Mouse (Mus musculus): Measurements from ENCODE around the gene Tsc2.
"Not testable (repeated sequence)": the region's sequence is repeated elsewhere in the genome, so short reads cannot be mapped to it uniquely, and the experiment has no call there.

Gene Tsc2

DNA sequence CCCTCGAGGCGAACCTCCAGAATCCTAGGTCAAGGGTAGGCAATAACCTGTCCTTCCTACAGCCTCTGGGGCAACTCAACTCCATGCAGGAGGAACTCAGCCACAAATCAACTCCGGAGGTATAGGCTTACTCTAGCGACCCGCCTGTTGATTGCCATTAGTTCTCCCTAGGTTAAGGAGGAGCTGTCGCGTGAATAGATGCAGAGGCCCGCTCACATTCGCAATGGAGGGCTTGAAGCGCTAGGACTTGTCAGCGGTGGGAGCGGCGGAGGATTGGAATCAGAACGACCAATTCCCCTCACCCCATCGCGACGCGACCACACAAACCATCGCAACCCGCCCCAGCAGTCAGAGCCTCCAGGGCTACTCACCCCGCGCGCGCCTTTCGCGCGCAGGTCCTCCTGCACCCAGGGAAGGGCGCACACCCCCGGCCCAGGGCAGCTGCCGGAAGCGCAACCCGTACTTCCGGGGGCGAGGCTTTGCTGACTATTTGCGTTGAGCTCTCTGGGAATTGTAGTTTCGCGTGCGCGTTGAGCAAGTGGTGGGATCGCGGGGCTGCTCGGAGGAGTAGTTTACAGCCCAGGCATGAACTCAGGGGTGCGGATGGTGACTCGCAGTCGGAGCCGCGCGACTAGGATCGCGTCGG is at the start of gene Tsc2, which contains the start of gene Nthl1:
Gene Tsc2 (minus strand): TSS at position 464 of the 646 bp plus-strand sequence.
Gene Nthl1 (plus strand): TSS at position 514 of the 646 bp plus-strand sequence.
- peak; percentile 97 for DNase-seq (ENCODE audit: low spot score)

DNA sequence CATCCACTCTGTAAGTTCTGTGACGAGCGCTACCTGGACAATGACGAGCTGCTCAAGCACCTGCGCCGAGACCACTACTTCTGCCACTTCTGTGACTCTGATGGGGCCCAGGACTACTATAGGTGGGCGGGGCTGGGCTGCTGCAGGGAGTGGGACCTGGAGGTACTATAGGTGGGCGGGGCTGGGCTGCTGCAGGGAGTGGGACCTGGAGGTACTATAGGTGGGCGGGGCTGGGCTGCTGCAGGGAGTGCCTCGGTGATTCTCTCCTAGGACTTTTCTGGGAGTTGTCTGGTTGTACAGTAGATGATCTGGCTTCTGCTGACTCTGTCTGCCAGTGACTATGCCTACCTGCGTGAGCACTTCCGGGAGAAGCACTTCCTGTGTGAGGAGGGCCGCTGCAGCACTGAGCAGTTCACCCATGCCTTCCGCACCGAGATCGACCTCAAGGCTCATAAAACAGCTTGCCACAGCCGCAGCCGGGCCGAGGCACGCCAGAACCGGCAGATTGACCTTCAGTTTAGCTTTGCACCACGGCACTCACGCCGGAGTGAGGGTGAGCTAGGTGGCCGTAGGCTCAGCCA is 45.2 kb upstream of the Tsc2 start:
- no peak for DNase-seq (ENCODE audit: low spot score)

DNA sequence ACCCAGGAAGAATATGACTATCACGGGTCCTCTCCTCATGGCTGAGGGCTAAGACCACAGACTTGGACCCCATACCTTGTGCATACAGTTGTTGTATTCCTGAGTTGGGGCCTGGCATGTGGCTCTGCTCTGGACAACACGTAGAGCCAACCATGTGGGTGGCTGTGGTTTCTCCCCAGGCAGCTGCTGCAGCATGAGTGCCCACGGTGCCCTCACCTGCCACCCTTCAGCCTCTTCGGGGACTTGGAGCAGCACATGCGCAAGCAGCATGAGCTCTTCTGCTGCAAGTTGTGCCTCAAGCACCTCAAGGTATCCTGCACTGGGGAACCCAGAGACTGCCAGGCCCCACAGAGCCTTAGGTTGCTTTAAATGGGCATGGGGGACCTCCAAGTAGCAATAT is 44.4 kb upstream of the Tsc2 start:
- DNase-seq (ENCODE audit: low spot score), result no peak

DNA sequence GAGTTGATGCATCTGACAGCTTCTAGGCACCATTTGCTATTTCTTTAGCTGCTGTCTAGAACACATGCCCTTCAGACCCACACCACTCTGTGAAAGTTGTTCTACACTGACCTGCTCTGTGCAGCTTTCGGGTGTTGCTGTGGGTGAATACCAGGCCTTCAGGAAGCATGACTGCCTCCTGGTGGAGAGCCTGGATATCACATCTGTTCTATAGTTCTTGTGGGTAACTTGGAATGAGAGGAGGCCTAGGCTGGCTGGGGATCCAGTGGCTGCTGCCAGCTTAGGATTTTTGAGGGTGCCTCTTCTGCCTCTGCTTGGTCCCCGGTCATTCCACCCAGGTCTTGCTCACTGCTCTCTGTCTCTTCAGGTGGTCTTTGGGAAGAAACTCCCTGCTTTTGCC is 43.8 kb upstream of the Tsc2 start:
- peak; percentile 82 for DNase-seq (ENCODE audit: low spot score)

DNA sequence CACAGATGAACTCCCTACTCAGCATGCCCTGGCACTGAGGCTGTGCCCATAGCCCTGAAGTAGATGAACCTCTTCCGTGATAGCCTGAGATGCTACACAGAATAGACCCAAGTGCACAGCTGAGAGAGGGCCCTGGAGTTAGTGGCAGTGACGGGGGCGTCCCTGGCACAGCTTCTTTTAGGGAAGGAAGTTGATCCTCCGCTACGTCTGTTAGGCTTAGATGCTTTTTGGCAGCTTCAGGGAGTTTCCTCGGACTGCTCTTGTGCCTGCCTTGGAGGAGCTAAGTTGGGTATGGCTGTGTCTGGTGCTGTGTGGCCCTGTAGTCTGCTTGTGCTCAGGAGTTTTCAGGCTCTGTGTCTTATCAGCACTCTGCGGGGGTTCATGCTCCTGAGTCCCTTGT is 41.8 kb upstream of the Tsc2 start:
- DNase-seq (ENCODE audit: low spot score), result no peak

DNA sequence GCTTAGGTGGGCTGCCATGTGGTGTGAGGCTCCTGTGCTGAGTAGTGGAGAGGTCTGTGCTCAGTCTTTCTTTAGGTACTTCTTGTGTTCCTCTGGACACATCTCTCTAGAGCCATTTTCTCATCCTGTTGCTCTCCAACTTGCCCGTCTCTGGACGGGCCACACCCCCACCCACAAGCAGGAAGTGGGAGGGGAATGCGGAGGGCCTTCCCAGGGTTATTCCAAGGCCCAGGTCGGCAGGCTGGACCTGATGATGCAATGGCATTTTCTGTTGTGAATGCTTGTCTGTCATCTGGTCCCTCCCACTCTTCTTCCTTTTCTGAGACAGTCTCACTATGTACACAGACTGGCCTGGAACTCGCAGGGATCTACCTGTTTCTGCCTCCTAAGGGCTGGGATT is 39.7 kb upstream of the Tsc2 start:
- peak; percentile 39 for DNase-seq (ENCODE audit: low spot score)

DNA sequence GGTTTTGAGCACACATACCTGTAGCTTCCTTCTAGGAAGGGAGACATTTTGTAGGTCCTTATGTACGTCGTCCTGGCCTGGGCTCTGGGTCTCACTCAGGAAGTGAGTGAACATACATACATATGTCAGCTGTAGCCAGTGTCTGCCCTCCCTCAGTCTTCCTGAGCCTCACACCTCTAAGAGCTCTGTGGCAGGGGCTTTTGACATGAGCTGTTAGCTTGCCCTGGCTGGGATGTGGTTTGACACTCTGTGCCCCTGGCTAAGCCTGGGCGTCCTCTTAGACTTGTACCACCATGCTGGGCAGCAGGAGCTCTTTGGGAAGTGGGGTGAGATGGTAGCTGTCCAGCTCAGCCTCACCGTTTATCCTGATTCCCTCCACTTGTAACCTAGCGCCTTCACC is 38.9 kb upstream of the Tsc2 start:
- DNase-seq (ENCODE audit: low spot score), result no peak

DNA sequence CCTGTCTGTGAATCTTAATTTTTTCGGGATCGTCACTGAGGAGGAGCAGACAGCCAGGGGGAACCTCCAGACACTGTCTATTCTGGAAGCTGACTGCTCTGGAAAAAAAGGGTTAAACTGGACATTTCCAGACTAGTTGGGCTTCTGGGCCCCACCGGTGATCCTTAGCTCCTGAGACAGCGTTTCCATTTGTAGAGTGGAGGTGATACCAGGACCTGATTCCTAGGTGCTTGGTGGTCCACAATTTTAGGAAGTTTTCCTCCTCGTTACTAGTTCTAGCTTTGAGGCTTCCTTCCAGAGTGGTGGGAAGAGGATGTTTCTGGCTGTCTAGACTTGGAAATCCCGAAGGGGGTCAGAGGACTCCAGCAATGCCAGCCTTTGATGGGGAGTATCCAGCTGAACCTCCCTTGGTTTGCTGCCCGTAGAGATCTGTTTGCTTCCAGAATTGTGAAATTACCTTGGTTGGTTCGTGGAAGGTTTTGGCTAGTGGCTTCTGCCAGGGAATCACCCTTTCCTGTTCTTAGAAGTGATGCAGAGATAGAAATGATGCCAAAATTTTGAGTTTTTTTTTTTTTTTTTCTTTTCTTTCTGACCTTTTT is 37.9 kb upstream of the Tsc2 start:
- DNase-seq (ENCODE audit: low spot score), result no peak

DNA sequence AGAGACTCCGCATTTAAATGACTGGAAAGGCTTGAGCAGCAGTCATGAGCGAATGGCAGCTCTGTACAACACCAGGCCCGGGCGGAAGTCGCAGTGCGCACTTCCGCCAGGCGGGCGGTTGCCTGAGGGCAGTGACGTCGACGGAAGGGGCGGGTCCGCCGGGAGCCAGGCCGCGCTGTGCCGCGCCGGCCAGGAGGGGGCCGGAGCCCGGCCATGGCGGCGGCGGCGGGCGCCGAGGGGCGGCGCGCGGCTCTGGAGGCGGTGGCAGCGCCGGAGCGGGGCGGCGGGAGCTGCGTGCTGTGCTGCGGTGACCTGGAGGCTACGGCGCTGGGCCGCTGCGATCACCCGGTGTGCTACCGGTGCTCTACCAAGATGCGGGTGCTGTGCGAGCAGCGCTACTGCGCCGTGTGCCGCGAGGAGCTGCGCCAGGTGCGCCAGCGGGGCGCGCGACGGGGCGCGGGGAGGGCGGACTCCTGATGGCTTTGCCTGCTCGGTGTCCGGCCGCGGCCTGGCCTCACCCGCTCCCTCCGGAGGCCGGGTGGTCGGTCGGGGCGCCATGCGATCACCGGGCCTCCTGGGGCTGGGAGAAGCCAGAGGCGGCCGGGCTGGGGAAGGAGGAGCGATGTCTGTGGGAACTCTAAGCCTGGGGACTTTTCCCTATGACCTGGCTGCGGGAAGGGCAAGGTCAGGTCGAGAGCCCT is 37.3 kb upstream of the Tsc2 start, which contains the start of gene Zfp598:
Gene Zfp598 (plus strand): TSS at position 143 of the 701 bp plus-strand sequence.
- DNase-seq (ENCODE audit: low spot score), result peak; percentile 93

DNA sequence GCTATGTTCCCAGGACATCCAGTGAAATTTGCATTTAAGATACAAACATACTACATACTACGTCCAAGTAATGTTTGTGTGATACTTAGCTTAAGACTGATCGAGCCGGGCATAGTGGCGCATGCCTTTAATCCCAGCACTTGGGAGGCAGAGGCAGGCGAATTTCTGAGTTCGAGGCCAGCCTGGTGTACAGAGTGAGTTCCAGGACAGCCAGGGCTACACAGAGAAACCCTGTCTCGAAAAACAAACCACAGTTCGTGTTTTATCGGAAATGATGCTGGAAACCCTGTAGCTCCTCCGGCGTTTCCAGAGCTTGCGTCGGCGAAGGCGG is 36.7 kb upstream of the Tsc2 start:
- DNase-seq (ENCODE audit: low spot score), result not testable (repeated sequence)

DNA sequence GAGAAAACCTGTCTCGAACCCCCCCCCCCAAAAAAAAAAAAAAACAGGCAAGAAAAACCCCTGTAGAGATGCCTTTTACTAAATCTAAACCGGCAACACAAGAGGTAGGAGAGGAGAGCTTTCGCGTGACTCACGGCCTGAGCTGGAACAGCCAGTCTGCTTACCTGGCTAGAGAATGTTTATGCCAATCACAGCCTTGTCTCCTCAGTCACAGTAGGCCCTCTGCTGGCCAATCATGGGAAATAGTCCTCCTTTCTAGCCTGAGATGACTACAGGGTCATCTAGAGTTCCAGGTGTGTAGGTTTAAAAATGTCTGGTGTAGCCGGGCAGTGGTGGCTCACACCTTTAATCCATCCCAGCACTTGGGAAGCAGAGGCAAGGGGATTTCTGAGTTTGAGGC is 35.0 kb upstream of the Tsc2 start:
- peak; percentile 83 for DNase-seq (ENCODE audit: low spot score)

DNA sequence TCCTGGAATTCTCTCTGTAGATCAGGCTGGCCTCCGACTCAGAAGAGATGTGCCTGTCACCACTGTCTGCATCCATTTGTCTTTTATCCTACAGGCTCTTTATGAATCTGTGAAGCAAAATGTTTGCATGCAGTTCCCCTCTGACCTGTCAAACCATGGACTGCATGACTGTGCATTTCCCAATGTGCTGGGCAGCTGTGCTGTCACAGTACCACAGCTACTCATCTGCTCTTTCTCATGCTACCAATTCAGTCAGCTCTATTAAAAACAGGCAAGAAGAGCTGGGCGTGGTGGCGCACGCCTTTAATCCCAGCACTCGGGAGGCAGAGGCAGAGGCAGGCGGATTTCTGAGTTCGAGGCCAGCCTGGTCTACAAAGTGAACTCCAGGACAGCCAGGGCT is 34.6 kb upstream of the Tsc2 start:
- not testable (repeated sequence) for DNase-seq (ENCODE audit: low spot score)

DNA sequence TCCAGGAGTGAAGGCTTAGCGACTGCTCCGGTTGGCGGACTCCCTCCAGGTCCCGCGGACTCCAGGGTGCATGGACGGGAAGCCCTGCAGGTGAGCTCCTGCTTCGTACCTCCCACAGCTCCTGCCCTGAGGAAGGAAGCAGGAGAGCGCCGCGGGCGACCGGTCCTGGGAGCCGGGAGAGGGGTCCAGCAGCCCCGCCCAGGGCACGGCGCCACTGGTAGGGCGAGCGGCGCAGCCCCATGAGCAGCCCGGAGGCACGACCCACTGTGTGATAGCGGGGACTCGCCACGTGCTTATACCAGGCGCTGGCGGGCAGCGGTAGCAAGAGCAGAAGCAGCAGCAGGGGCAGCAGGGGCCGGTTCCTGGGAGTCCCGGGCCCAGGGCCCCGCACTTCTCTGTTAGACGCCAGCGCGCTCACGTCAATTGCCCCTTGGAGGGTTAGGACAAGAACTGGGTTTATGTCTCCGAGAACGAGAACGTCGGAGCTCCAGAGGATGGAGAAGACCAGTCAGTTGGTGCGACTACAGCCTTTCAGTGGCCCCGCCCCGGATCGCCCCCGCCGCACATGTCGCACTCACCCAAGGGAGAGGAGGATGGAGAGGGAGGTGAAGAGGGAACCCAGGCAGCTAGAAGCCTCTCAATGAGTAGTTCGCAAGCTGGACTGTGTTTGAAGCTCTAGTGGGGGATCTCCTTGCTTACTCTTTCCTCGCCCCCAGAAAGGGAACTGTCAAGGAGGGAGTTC is 25.8 kb upstream of the Tsc2 start, which contains the start of gene Npw:
Gene Npw (minus strand): TSS at position 441 of the 742 bp plus-strand sequence.
- DNase-seq (ENCODE audit: low spot score), result peak; percentile 34

DNA sequence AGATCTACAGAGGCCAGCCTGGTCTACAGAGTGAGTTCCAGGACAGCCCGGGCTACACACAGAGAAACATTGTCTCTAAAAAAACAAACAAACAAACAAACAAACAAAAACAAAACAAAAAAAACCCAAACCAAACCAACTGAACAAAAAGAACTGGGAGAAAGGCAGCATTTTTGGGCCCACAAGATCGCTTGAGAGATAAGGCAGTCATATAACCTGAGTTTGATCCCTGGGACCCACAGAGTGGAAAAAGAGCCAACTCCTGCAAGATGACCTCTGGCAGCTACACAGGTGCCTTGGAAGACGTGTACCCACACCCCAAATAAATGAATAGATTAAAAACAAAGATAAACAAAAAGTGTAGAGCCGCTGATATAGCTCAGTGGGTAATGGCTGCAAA is 22.5 kb upstream of the Tsc2 start:
- no peak for DNase-seq (ENCODE audit: low spot score)

DNA sequence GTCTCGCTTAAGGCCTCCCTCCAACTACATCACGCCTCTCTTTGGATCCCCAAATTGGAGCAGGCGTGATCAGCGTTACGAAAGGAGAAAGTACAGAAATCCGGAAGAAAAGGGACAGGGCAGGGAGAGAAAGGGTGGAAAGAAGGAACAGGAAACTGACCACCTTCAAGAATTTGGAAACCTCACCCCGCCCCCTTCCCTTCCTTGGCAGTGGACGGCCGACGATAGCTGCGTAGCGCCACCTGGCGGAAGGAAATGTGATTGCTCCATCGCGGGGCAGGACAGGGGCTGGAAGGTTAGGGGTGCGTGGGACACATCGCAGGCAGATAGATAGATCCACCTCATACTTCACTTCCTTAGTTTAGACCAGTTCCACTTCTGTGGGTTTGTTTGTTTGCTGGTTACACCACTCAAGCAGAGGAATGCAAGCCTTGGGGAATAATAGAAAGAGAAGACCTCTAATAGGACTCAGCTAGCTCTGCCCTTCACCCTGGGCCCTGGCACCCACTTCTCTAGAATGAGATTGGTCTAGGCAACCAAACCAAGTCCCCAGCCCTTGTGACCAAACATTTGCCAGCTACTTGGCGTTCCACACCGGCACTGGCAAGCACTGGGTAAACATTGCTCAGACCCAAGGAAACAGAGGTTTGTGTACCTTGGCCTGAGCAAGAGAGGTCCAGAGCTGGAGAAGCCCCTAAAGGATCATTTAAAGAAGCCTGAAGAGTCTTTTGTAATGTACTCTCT is 21.7 kb upstream of the Tsc2 start:
- DNase-seq (ENCODE audit: low spot score), result peak; percentile 90

DNA sequence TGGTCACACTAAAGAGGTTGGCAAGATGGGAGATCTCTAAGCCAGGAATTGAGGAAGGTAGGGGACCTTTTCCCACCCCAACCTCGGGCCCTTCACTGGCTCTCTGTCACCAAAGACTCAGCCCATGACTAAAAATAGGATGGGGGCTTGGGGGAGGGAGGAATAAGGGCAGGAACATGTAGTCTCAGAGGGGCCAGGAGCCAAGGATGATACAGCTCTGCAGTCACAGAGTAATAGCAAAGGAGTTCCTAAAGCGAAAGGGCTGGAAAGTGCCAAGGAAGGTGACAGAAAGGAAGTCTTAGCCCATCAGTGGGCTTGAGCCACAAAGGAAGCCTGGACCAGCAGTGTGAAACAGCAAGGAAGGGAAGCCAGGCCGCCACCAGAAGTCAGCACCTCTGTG is 19.4 kb upstream of the Tsc2 start:
- no peak for DNase-seq (ENCODE audit: low spot score)

DNA sequence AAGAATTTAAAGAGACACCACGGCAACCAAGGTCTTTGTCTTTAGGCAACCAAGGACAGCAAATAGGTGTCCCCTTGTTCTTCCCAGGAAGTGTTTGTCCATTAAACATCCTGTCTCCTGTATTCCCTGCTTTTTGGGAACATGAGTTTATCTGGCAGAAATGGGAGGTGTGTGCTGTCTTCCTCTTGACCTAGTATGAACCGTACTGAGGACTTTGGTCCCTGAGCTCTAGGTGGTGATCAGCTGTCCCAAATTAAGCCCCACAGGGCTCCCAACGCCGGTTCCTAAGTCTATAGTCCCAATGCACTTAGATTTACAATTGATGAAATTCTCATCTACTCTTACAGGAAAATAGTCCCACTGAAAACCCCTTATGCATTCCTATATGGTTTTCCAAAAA is 18.3 kb upstream of the Tsc2 start:
- DNase-seq (ENCODE audit: low spot score), result no peak

DNA sequence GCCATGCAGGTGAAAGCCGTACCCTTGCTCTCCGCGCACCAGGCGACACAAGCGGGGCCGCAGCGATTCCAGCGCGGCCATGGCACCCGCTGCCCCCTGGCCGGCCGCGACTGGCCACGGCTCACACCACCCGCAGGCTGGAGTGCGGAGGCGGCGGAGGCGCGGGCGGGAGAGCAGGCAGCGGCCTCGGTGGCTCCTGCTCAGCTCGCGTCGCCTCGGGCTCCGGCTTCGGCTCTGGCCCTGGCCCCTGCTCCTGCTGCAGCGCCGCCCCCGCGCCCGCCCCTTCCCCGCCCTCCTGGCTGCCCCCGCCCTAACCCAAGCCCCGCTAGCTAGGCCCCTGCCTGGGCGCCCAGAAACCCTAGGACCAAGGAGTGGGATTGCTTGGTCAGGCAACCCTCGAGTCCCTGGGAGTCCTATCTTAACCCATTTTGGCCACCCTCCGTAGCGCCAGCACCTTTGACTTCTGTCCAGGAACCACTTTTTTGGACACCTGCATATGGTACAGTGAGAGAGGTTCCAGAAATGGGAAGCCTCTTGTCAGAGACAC is 17.7 kb upstream of the Tsc2 start, which contains the start of gene Slc9a3r2:
Gene Slc9a3r2 (minus strand): TSS at position 258 of the 547 bp plus-strand sequence.
- DNase-seq (ENCODE audit: low spot score), result peak; percentile 72

DNA sequence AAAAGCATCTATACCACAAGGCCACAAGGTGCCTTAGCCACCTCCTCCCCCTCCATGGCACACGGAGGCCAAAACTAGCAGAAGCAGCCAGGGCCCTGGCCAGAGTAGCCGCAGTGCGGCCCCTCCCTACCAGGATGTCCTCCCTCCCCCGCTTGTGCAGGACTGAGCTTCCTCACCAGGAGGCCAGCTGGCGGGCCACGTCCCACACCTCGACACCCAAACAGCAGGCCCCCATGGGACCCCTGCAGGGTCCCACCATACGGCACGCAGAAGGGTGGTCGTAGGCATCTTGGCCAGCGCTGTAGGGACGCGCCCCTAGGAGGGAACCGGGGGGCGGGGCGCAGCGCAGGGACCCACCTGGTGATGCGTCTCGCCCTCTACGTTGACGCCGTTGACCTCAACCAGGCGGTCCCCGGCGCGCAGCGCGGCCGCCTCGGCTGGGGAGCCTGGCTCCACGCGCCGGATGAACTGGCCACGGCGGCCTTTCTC is 17.2 kb upstream of the Tsc2 start:
- no peak for DNase-seq (ENCODE audit: low spot score)

DNA sequence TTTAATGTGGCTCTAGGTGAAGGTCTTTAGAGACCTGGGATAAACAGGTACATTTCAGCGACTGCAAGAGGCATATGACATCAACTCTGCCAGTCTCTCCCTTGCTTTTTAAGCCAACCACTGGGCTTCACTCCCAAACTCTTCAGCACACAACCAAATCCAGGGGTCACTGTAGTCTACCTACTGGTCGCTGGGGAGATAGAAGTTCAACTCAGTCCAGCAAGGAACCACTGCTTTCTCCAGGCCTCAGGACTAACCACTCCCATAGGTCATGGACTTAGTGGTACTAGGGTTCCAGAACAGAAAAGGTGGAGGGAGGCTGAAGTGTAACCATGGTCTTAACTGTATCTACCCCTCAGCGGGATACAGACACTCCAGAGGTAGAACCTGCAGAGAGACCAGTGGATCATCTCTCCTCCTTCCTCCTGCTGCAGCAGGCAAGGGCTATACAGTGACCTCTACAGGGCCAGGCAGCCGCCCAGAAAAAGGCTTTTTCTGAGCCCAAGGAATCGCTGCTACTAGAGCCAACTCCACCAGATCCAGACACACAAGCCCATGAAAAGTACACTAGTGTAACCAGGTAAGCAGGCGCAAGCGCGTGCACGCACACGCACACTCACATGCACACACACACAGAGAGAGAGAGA is 16.4 kb upstream of the Tsc2 start:
- no peak for DNase-seq (ENCODE audit: low spot score)
